Mouse (Mus musculus) cortical plate, adult 2 months (tissue): ENCODE measurements at regions not wholly inside any gene's neighbourhood (a gene's known extent, or its start where the extent isn't known, plus 50 kb on each side); places are given as distances from the start of the nearest gene placed in this dataset.

ENCODE experiments used
- CTCF ChIP-seq: fragments of 200-500 bp; IDR thresholded peaks from 2 replicates; pipeline ENCODE4 v1.5.1; 2011; ENCODE audit warnings: mild to moderate bottlenecking, control low read depth, low read length; ENCODE audit not compliant: insufficient read depth; ENCODE audit errors: extremely low read depth
- POLR2A ChIP-seq: fragments of 200-500 bp; IDR thresholded peaks from 2 replicates; pipeline ENCODE4 v1.6.1; 2011; ENCODE audit warnings: mild to moderate bottlenecking, low read length, control low read depth; ENCODE audit not compliant: insufficient read depth; ENCODE audit errors: extremely low read depth

- TF ChIP-seq CTCF (no peak), POLR2A (no peak)
Observed at GRCm38 (mm10) chr3:4776632-4777031, 974.0 kb upstream of the Gm8797 start.
